Mouse (Mus musculus): ENCODE data around the gene Olfr78. TPM values are rescaled to one million over a fixed set of nuclear protein-coding genes. Genes with fewer than 3 reads are reported as not detected.

Gene Olfr78
- total RNA-seq, 1 experiment: not detected

GRCm38 (mm10) chr7:102737705-102738104 is 21.6 kb downstream of the Olfr78 start:
- DNase-seq (ENCODE audit: low read depth, low spot score): no peak
- Histone ChIP-seq H3K4me1 (ENCODE audit: control insufficient read depth in 2 of 2, insufficient read depth in 2 of 2, low read length in 2 of 2, poor library complexity in 1 of 2) (no peaks in the 10 kb centered on the region), H3K36me3 (ENCODE audit: control insufficient read depth, insufficient read depth, low read length, poor library complexity, severe bottlenecking) (no peaks in the 10 kb centered on the region), H3K4me3 (ENCODE audit: insufficient read depth in 1 of 2, low read depth in 1 of 2, low read length in 2 of 2, poor library complexity in 1 of 2, severe bottlenecking in 1 of 2) (no peak overlapping the region), H3K9ac (ENCODE audit: insufficient read depth, low read depth, low read length, poor library complexity, severe bottlenecking) (no peak overlapping the region), H3K9me3 (ENCODE audit: control insufficient read depth, insufficient read depth, low read depth, low read length) (no peaks in the 10 kb centered on the region), H3K27ac (ENCODE audit: insufficient read depth, low read depth, low read length, poor library complexity, severe bottlenecking) (no peak overlapping the region)
- TF ChIP-seq ZC3H11A (IDR thresholded peaks at IDR 0.05; ENCODE audit: borderline replicate concordance, low read depth, low read length): no peak
- no peak for TF ChIP-seq MAFK (IDR thresholded peaks at IDR 0.05; ENCODE audit: insufficient read depth, low read depth, low read length)
- no peak for TF ChIP-seq ZNF384 (IDR thresholded peaks at IDR 0.05; ENCODE audit: low read depth, low read length)
- TF ChIP-seq HCFC1 (IDR thresholded peaks at IDR 0.05; ENCODE audit: borderline replicate concordance, insufficient read depth, low read length): no peak
- no peak for TF ChIP-seq CHD2 (IDR thresholded peaks at IDR 0.05; ENCODE audit: low read depth, low read length)
- in situ Hi-C loops (cut with MboI; ENCODE audit: low sequenced_read_pairs in 2 of 2, unreplicated experiment in 2 of 2): no loop called here

- H3K27ac ChIP-seq (ENCODE audit: insufficient read depth, low read depth, low read length, poor library complexity, severe bottlenecking): no peak overlapping the region
- no peak overlapping the region for H3K4me3 ChIP-seq (ENCODE audit: insufficient read depth in 1 of 2, low read depth in 1 of 2, low read length in 2 of 2, poor library complexity in 1 of 2, severe bottlenecking in 1 of 2)
- H3K9me3 ChIP-seq (ENCODE audit: control insufficient read depth, insufficient read depth, low read depth, low read length): no peaks in the 10 kb centered on the region
- TF ChIP-seq ZC3H11A (IDR thresholded peaks at IDR 0.05; ENCODE audit: borderline replicate concordance, low read depth, low read length): no peak
- no peak for TF ChIP-seq MAFK (IDR thresholded peaks at IDR 0.05; ENCODE audit: insufficient read depth, low read depth, low read length)
- no peak for TF ChIP-seq ZNF384 (IDR thresholded peaks at IDR 0.05; ENCODE audit: low read depth, low read length)
- no peak for TF ChIP-seq CHD2 (IDR thresholded peaks at IDR 0.05; ENCODE audit: low read depth, low read length)
- TF ChIP-seq HCFC1 (IDR thresholded peaks at IDR 0.05; ENCODE audit: borderline replicate concordance, insufficient read depth, low read length): no peak
- no peak overlapping the region for H3K9ac ChIP-seq (ENCODE audit: insufficient read depth, low read depth, low read length, poor library complexity, severe bottlenecking)
- no peak for DNase-seq (ENCODE audit: low read depth, low spot score)
- H3K4me1 ChIP-seq (ENCODE audit: control insufficient read depth in 2 of 2, insufficient read depth in 2 of 2, low read length in 2 of 2, poor library complexity in 1 of 2): no peaks in the 10 kb centered on the region
- no peaks in the 10 kb centered on the region for H3K36me3 ChIP-seq (ENCODE audit: control insufficient read depth, insufficient read depth, low read length, poor library complexity, severe bottlenecking)
- in situ Hi-C loops (cut with MboI; ENCODE audit: low sequenced_read_pairs in 2 of 2, unreplicated experiment in 2 of 2): no loop called here
Measured at GRCm38 (mm10) chr7:102733793-102734192, 25.5 kb downstream of the Olfr78 start.

- DNase-seq (ENCODE audit: low read depth, low spot score): no peak
- Histone ChIP-seq H3K9me3 (ENCODE audit: control insufficient read depth, insufficient read depth, low read depth, low read length) (no peaks in the 10 kb centered on the region), H3K9ac (ENCODE audit: insufficient read depth, low read depth, low read length, poor library complexity, severe bottlenecking) (no peak within 1 kb of the TSS), H3K36me3 (ENCODE audit: control insufficient read depth, insufficient read depth, low read length, poor library complexity, severe bottlenecking) (no peaks in the 10 kb centered on the region), H3K27ac (ENCODE audit: insufficient read depth, low read depth, low read length, poor library complexity, severe bottlenecking) (no peak within 1 kb of the TSS), H3K4me3 (ENCODE audit: insufficient read depth in 1 of 2, low read depth in 1 of 2, low read length in 2 of 2, poor library complexity in 1 of 2, severe bottlenecking in 1 of 2) (no peak within 1 kb of the TSS), H3K4me1 (ENCODE audit: control insufficient read depth in 2 of 2, insufficient read depth in 2 of 2, low read length in 2 of 2, poor library complexity in 1 of 2) (no peaks in the 10 kb centered on the region)
- in situ Hi-C loops (cut with MboI; ENCODE audit: low sequenced_read_pairs in 2 of 2, unreplicated experiment in 2 of 2): no loop called here
- TF ChIP-seq CHD2 (IDR thresholded peaks at IDR 0.05; ENCODE audit: low read depth, low read length) (no peak), MAFK (IDR thresholded peaks at IDR 0.05; ENCODE audit: insufficient read depth, low read depth, low read length) (no peak)
Measured at GRCm38 (mm10) chr7:102727391-102727790, 31.9 kb downstream of the Olfr78 start, which contains the start of gene Olfr559. Gene Olfr559, minus strand, starts transcription at chr7:102727491.

- no peaks in the 10 kb centered on the region for H3K9me3 ChIP-seq (ENCODE audit: control insufficient read depth, insufficient read depth, low read depth, low read length)
- TF ChIP-seq MAFK (IDR thresholded peaks at IDR 0.05; ENCODE audit: insufficient read depth, low read depth, low read length): no peak
- TF ChIP-seq HCFC1 (IDR thresholded peaks at IDR 0.05; ENCODE audit: borderline replicate concordance, insufficient read depth, low read length): no peak
- TF ChIP-seq CHD2 (IDR thresholded peaks at IDR 0.05; ENCODE audit: low read depth, low read length): no peak
- no peak for TF ChIP-seq ZC3H11A (IDR thresholded peaks at IDR 0.05; ENCODE audit: borderline replicate concordance, low read depth, low read length)
- no peak for TF ChIP-seq ZNF384 (IDR thresholded peaks at IDR 0.05; ENCODE audit: low read depth, low read length)
- no peak within 1 kb of the TSS for H3K4me3 ChIP-seq (ENCODE audit: insufficient read depth in 1 of 2, low read depth in 1 of 2, low read length in 2 of 2, poor library complexity in 1 of 2, severe bottlenecking in 1 of 2)
- no peak for DNase-seq (ENCODE audit: low read depth, low spot score)
- no peaks in the 10 kb centered on the region for H3K4me1 ChIP-seq (ENCODE audit: control insufficient read depth in 2 of 2, insufficient read depth in 2 of 2, low read length in 2 of 2, poor library complexity in 1 of 2)
- in situ Hi-C loops (cut with MboI; ENCODE audit: low sequenced_read_pairs in 2 of 2, unreplicated experiment in 2 of 2): no loop called here
- no peaks in the 10 kb centered on the region for H3K36me3 ChIP-seq (ENCODE audit: control insufficient read depth, insufficient read depth, low read length, poor library complexity, severe bottlenecking)
- no peak within 1 kb of the TSS for H3K9ac ChIP-seq (ENCODE audit: insufficient read depth, low read depth, low read length, poor library complexity, severe bottlenecking)
- no peak within 1 kb of the TSS for H3K27ac ChIP-seq (ENCODE audit: insufficient read depth, low read depth, low read length, poor library complexity, severe bottlenecking)
Measured at GRCm38 (mm10) chr7:102718970-102719369, 40.3 kb downstream of the Olfr78 start, which contains the start of gene Olfr33. Gene Olfr33, minus strand, starts transcription at chr7:102719070.

GRCm38 (mm10) chr7:102701915-102702314 is 57.4 kb downstream of the Olfr78 start, which contains the start of gene Olfr558:
Gene Olfr558, plus strand, starts transcription at chr7:102702215.
- Histone ChIP-seq H3K27ac (ENCODE audit: insufficient read depth, low read depth, low read length, poor library complexity, severe bottlenecking) (no peak within 1 kb of the TSS), H3K4me1 (ENCODE audit: control insufficient read depth in 2 of 2, insufficient read depth in 2 of 2, low read length in 2 of 2, poor library complexity in 1 of 2) (no peaks in the 10 kb centered on the region), H3K4me3 (ENCODE audit: insufficient read depth in 1 of 2, low read depth in 1 of 2, low read length in 2 of 2, poor library complexity in 1 of 2, severe bottlenecking in 1 of 2) (no peak within 1 kb of the TSS), H3K36me3 (ENCODE audit: control insufficient read depth, insufficient read depth, low read length, poor library complexity, severe bottlenecking) (no peaks in the 10 kb centered on the region), H3K9ac (ENCODE audit: insufficient read depth, low read depth, low read length, poor library complexity, severe bottlenecking) (no peak within 1 kb of the TSS), H3K9me3 (ENCODE audit: control insufficient read depth, insufficient read depth, low read depth, low read length) (no peaks in the 10 kb centered on the region)
- in situ Hi-C loops (cut with MboI; ENCODE audit: low sequenced_read_pairs in 2 of 2, unreplicated experiment in 2 of 2): no loop called here
- DNase-seq (ENCODE audit: low read depth, low spot score): no peak
- TF ChIP-seq ZNF384 (IDR thresholded peaks at IDR 0.05; ENCODE audit: low read depth, low read length): no peak
- TF ChIP-seq MAFK (IDR thresholded peaks at IDR 0.05; ENCODE audit: insufficient read depth, low read depth, low read length): no peak
- no peak for TF ChIP-seq HCFC1 (IDR thresholded peaks at IDR 0.05; ENCODE audit: borderline replicate concordance, insufficient read depth, low read length)

Data from ES-E14 (cell line).